Mouse (Mus musculus) NIH3T3 (cell line): ENCODE measurements at regions not wholly inside any gene's neighbourhood (a gene's known extent, or its start where the extent isn't known, plus 50 kb on each side); places are given as distances from the start of the nearest gene placed in this dataset.
"Not testable (repeated sequence)": the region's sequence is repeated elsewhere in the genome, so short reads cannot be mapped to it uniquely, and the experiment has no call there.

ENCODE experiments used
- DNase-seq: peaks from one replicate; pipeline ENCODE4 v3.0.0-alpha.2; 2012; ENCODE audit warnings: low read depth

GRCm38 (mm10) chr10:19297669-19298068 is 58.7 kb upstream of the Olig3 start:
- DNase-seq = peak; percentile 38

DNA sequence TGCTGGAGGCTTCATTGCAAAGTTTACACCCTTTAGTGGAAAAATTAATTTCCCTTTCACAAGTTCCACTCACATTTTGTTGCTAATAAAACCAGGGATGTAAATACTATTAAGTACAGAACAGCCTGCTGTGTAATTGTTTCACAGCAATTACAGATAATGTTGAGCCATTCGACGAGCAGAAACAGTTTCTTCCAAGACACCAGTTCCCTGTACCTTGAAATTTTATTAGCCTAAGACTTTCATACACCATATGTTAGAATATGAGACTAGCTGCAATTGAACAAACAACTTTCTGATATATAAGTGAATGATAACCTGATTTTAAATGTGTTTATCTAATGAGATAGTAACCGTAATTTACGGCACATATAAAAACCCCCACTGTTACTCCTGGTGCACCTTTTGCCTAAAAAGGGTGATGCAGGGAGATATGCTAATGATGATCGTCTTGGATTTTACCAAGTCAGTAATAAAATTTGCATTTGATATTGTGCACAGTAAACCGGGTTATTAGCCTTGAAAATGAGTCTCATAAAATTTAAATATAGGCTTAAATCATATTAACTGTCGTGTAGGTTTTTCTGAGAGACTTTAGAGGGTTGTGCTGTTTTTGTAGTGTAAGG is 60.8 kb upstream of the Olig3 start:
- no peak for DNase-seq

- no peak for DNase-seq
Measured at GRCm38 (mm10) chr10:19291474-19291873, 64.9 kb upstream of the Olig3 start.

DNA sequence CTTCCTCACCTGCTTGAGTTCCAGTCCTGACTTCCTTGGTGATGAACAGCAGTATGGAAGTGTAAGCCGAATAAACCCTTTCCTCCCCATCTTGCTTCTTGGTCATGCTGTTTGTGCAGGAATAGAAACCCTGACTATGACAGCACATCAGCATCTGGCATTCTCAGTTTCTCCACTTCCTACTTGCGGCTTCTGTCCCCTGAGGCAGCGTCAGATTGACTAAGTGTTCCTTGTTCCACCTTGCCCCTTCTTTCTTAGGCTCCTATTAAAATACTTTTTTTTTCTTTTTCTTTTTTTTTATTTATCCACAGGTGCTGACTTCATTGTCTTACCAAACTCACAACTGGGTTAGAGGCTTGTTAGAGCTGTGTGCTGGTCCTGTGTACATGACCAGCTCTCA is 65.3 kb upstream of the Olig3 start:
- DNase-seq = not testable (repeated sequence)

DNA sequence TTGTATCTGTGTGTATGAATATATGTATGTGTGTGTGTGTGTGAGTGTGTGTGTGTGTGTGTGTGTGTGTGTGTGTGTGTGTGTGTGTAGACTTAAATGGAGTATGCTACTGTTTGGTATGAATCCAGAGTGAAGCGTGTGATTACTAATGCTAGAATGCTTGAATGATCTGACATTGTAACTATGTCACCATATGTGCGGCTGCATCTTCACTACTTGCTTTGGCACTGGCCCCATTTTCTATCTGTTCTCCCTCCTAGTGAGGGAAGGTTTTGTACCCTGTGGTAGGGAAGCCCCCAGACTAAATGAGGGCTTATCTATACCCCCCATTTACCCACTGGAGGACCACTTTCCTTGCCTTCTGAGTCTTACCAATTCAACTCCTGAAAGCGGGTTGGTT is 74.2 kb upstream of the Olig3 start:
- no peak for DNase-seq

- DNase-seq = no peak
Measured at GRCm38 (mm10) chr10:19281021-19281420, 75.3 kb upstream of the Olig3 start.

DNA sequence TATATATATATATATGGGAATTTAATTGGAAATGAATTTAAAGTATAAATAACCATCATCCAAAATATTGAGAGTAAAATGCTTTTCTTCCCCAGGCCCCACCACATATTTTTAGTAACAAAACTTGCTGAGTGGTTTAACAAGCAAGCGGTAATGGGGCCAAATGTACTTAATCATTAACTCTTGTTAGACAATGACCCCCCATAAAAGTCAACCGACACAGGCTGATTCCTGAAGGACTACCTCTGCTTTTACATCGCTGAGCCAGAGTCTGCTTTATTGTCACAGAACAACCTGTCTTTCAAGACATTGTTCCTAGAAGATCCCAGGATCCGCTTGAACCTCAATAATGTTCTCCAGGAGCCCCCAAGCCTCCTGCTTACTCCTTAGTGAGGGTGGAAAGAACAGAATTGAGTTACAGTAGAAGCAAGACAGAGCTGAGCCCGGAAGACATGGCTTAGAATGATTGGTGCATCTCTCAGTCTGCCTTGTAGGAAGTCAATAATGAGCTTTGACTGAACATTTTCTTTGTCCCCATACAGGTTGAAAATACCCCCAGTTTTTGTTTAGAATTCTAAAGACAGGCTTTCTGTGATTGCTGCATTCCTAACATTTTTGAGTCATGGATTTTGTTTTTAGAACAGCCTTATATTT is 78.0 kb upstream of the Olig3 start:
- no peak for DNase-seq

GRCm38 (mm10) chr10:19277103-19277827 is 79.1 kb upstream of the Olig3 start:
- DNase-seq = no peak

- no peak for DNase-seq
Measured at GRCm38 (mm10) chr10:19274985-19275384, 81.3 kb upstream of the Olig3 start.

DNA sequence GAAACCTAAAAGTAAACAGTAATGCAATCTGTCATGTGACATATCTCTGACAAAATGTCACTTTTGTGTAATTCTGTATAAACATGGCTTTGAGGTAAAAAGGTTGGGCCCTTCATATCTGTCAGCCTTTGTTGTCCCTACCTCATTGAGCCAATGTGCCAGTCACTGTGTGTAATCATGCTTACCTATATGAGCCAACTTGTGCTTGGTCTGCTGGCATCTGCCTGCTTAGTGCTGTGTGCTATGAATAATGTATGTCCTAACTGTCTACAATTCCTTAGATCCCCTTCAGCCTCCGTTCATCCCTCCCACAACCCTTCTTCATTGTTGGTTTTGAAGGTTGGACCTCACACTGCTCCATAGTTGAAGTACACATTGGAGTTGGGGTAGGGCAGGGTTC is 86.9 kb upstream of the Olig3 start:
- no peak for DNase-seq

GRCm38 (mm10) chr10:19268051-19268450 is 88.3 kb upstream of the Olig3 start:
- no peak for DNase-seq

DNA sequence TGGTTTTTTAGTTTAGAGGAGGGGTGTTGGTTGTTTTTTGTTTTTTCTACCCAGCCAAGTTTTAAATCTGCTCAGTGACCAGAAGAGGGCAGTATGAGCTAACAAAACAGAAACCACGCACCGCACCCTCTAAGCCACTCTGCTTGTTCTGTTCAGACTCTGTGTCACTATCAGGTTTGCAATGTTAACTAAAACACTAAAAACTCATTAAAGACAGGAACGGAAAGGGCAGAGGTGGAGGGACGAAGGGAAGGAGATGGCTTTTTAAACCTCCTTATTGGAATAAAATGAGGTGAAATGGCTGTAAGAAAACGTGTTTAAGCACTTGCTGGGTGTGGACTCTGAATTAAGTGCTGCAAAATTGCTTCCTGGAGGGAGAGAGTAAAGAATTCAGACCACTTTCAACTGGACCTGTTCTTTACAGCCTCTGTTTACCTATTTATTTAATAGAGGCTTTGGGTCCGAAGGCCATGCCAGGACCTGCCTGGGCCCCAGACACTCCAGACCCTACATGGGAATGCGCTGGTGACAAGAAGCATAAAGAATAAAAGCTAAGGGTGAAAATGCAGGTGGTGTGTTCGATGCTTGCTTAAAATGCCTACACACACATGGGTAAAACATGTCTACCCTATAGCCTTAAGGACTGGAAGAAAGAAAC is 116.1 kb upstream of the Olig3 start:
- DNase-seq = peak; percentile 79

DNA sequence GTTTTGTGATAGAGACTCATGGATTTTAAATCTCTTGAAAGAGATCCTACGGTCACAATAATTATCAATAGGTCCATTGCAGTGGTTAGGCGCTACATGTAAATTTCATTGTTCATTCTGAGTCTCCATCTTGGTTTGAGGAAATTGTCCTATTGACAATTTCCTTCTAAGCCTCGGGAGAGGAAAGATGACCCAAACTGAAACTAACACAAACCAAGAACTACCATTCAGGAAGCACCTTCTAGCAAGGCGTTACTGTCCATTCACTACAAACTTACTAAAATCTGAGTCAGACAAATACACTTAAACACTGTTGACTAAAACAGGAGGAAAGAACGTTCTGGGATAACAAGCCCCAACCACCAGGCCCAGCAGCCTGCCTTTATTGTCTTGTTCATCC is 140.1 kb upstream of the Olig3 start:
- no peak for DNase-seq

GRCm38 (mm10) chr10:19209751-19210150 is 146.6 kb upstream of the Olig3 start:
- DNase-seq = peak; percentile 55

DNA sequence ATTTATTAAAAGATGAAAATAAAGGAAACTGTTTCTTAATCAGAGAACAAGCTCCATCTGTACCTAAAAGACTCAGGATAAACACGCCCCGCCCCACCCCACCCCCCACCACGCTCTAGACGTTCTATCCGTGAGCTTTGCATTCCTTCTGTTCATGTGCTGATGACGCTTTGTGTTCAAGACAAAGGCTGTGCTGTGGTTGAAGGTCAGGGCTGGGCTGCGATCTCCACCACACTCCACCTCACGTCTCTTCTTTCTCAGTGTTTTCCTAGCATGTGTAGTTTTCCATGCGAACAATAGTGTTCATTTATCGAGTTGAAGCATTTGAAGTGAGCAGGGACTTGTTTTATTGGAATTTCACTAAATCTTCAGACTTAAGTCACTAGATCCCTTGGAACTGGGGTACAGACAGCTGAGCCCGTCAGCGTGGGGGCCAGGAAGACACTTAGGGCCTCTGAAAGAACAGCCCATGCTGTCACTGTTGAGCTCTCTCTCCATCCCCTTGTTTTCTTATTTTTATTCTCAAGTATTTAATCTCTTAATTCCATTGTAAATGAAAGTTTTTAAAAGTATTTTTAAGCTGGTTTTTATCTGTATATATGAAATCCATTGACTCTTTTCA is 148.1 kb upstream of the Olig3 start:
- no peak for DNase-seq

DNA sequence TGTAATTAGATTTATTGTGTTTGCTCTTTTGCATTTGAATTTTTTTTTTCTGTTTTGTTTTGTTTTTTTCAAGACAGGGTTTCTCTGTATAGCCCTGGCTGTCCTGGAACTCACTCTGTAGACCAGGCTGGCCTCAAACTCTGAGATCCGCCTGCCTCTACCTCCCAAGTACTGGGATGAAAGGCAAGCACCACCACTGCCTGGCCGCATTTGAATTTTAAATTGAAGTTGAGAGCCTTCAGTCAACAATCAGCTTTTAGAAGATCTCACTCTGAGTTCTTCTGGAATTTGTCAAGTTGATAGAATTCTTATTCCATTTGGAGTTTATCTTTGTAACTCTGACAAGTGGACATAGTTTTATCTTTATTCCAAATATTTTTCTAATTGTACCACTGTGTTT is 148.8 kb upstream of the Olig3 start:
- DNase-seq = no peak

- no peak for DNase-seq
Measured at GRCm38 (mm10) chr10:19200311-19200710, 156.0 kb upstream of the Olig3 start.

DNA sequence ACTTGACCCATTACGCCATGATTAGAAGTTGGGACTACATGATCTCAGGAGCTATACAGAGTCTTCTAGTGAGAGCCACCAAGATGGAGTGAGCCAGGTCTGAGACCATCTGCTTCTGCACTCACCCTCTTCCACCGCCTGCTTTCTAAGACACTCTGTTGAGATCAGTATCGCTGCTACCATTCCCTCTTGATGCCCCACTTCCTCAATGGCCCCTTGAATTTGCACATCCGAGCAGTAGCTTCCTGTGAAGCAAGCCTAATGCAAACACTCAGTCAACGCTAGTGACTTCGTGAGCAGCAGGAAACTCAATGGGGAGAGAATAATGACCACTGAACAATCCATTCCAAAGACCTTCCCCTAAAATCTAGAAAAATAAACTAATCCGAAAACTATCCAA is 160.7 kb upstream of the Olig3 start:
- no peak for DNase-seq

GRCm38 (mm10) chr10:19194646-19195045 is 161.7 kb upstream of the Olig3 start:
- no peak for DNase-seq

- peak; percentile 60 for DNase-seq
Measured at GRCm38 (mm10) chr10:19192971-19193758, 163.2 kb upstream of the Olig3 start.

- DNase-seq = no peak
Measured at GRCm38 (mm10) chr10:19192221-19192620, 164.1 kb upstream of the Olig3 start.
